Mouse (Mus musculus) intestine, postnatal 0 days (tissue): ENCODE measurements at regions not wholly inside any gene's neighbourhood (a gene's known extent, or its start where the extent isn't known, plus 50 kb on each side); places are given as distances from the start of the nearest gene placed in this dataset.

ENCODE experiments used
- ATAC-seq: fragments of 200-750 bp; cut with Nextera tagmentation; 2 replicates; pipeline ENCODE4 v1.8.0; 2017; ENCODE audit warnings: mild to moderate bottlenecking, moderate TSS enrichment, moderate library complexity
- H3K27ac ChIP-seq: fragments of 300-500 bp; sonication (generic); 2 replicates; pipeline ENCODE4 v1.5.1; 2014; ENCODE audit warnings: mild to moderate bottlenecking, low read depth, low read length, moderate library complexity
- H3K27me3 ChIP-seq: fragments of 300-500 bp; sonication (generic); replicated peaks from 2 replicates; pipeline ENCODE4 v1.6.1; 2014; ENCODE audit warnings: low read length, mixed read lengths; ENCODE audit not compliant: control insufficient read depth, insufficient read depth
- H3K36me3 ChIP-seq: fragments of 300-500 bp; sonication (generic); 2 replicates; pipeline ENCODE4 v1.6.1; 2014; ENCODE audit warnings: mild to moderate bottlenecking, moderate library complexity; ENCODE audit not compliant: control insufficient read depth, insufficient read depth
- H3K4me1 ChIP-seq: fragments of 300-500 bp; sonication (generic); replicated peaks from 2 replicates; pipeline ENCODE4 v1.6.1; 2014; ENCODE audit warnings: antibody characterized with exemption, low read length, mixed read lengths; ENCODE audit not compliant: control insufficient read depth, insufficient read depth
- H3K4me2 ChIP-seq: fragments of 300-500 bp; sonication (generic); replicated peaks from 2 replicates; pipeline ENCODE4 v1.6.1; 2014; ENCODE audit warnings: low read depth, mild to moderate bottlenecking, moderate library complexity
- H3K4me3 ChIP-seq: fragments of 300-500 bp; sonication (generic); 2 replicates; pipeline ENCODE4 v1.5.1; 2014; ENCODE audit warnings: low read depth, low read length
- H3K9ac ChIP-seq: fragments of 300-500 bp; sonication (generic); 2 replicates; pipeline ENCODE4 v1.6.1; 2014; ENCODE audit warnings: mild to moderate bottlenecking, low read depth, low read length
- H3K9me3 ChIP-seq: fragments of 300-500 bp; sonication (generic); 2 replicates; pipeline ENCODE4 v1.6.1; 2016; ENCODE audit warnings: mixed run types; ENCODE audit not compliant: control insufficient read depth
- CTCF ChIP-seq: sonication (generic); IDR thresholded peaks from 2 replicates; pipeline ENCODE4 v1.5.1; 2016; ENCODE audit warnings: low read depth, mild to moderate bottlenecking, control low read depth, antibody characterized with exemption, moderate library complexity
- WGBS: fragments of 180-500 bp; shearing (Covaris S2); extraction: QIAGEN DNeasy Blood & Tissue Kit; methylation state at CpG from one replicate; pipeline ENCODE4 v1.1.7; 2014; 5-methylcytosine and 5-hydroxymethylcytosine counted together

- Histone ChIP-seq H3K27ac (no peak overlapping the region), H3K27me3 (no peaks in the 10 kb centered on the region), H3K4me1 (no peaks in the 10 kb centered on the region), H3K4me2 (no peak overlapping the region), H3K9me3 (no peaks in the 10 kb centered on the region), H3K9ac (no peak overlapping the region), H3K4me3 (no peak overlapping the region), H3K36me3 (no peaks in the 10 kb centered on the region)
- ATAC-seq = no peak
- no peak for TF ChIP-seq CTCF
- WGBS = 47% methylated on average over 7 of the region's 7 CpGs
Measured at GRCm38 (mm10) chr12:49836282-49837070, 451.5 kb downstream of the Gm43517 start.

GRCm38 (mm10) chr12:49885507-49885906, 500.5 kb downstream of the Gm43517 start:
- TF ChIP-seq CTCF = no peak
- Histone ChIP-seq H3K9ac (no peak overlapping the region), H3K4me2 (no peak overlapping the region), H3K36me3 (no peaks in the 10 kb centered on the region), H3K9me3 (no peaks in the 10 kb centered on the region), H3K27me3 (no peaks in the 10 kb centered on the region), H3K4me1 (no peaks in the 10 kb centered on the region), H3K4me3 (no peak overlapping the region), H3K27ac (no peak overlapping the region)
- no peak for ATAC-seq
- 80% methylated on average over 2 of the region's 2 CpGs for WGBS

GRCm38 (mm10) chr12:49887246-49887645, 502.3 kb downstream of the Gm43517 start:
- ATAC-seq = no peak
- WGBS = 83% methylated on average over 2 of the region's 2 CpGs
- no peak for TF ChIP-seq CTCF

GRCm38 (mm10) chr12:49897768-49898167, 512.8 kb downstream of the Gm43517 start:
- no peak overlapping the region for H3K4me3 ChIP-seq
- H3K9ac ChIP-seq = no peak overlapping the region
- no peak for ATAC-seq
- no peaks in the 10 kb centered on the region for H3K4me1 ChIP-seq
- H3K36me3 ChIP-seq = no peaks in the 10 kb centered on the region
- WGBS = 95% methylated on average over 2 of the region's 2 CpGs
- no peaks in the 10 kb centered on the region for H3K9me3 ChIP-seq
- H3K27ac ChIP-seq = no peak overlapping the region
- no peaks in the 10 kb centered on the region for H3K27me3 ChIP-seq
- no peak for TF ChIP-seq CTCF
- no peak overlapping the region for H3K4me2 ChIP-seq

More at GRCm38 (mm10) chr12:49887246-49887645, 502.3 kb downstream of the Gm43517 start:
- no peak overlapping the region for H3K4me2 ChIP-seq
- H3K36me3 ChIP-seq = no peaks in the 10 kb centered on the region
- no peak overlapping the region for H3K27ac ChIP-seq
- H3K9me3 ChIP-seq = no peaks in the 10 kb centered on the region
- no peak overlapping the region for H3K9ac ChIP-seq
- no peaks in the 10 kb centered on the region for H3K4me1 ChIP-seq
- H3K27me3 ChIP-seq = no peaks in the 10 kb centered on the region
- H3K4me3 ChIP-seq = no peak overlapping the region

- 90% methylated on average over 3 of the region's 3 CpGs for WGBS
Measured at GRCm38 (mm10) chr12:49915691-49916090, 530.7 kb downstream of the Gm43517 start.

GRCm38 (mm10) chr12:49921608-49922007, 536.6 kb downstream of the Gm43517 start:
- TF ChIP-seq CTCF = no peak
- WGBS = 39% methylated on average over 2 of the region's 2 CpGs

More at GRCm38 (mm10) chr12:49915691-49916090, 530.7 kb downstream of the Gm43517 start:
- H3K4me2 ChIP-seq = no peak overlapping the region
- ATAC-seq = no peak
- no peak overlapping the region for H3K27ac ChIP-seq
- H3K9me3 ChIP-seq = no peaks in the 10 kb centered on the region
- H3K36me3 ChIP-seq = no peaks in the 10 kb centered on the region
- H3K9ac ChIP-seq = no peak overlapping the region
- TF ChIP-seq CTCF = no peak
- H3K27me3 ChIP-seq = no peaks in the 10 kb centered on the region
- H3K4me1 ChIP-seq = no peaks in the 10 kb centered on the region
- H3K4me3 ChIP-seq = no peak overlapping the region

More at GRCm38 (mm10) chr12:49921608-49922007, 536.6 kb downstream of the Gm43517 start:
- Histone ChIP-seq H3K27me3 (no peaks in the 10 kb centered on the region), H3K36me3 (no peaks in the 10 kb centered on the region), H3K9ac (no peak overlapping the region), H3K27ac (no peak overlapping the region), H3K4me1 (no peaks in the 10 kb centered on the region), H3K4me3 (no peak overlapping the region), H3K4me2 (no peak overlapping the region), H3K9me3 (no peaks in the 10 kb centered on the region)
- no peak for ATAC-seq
